Mouse (Mus musculus): ENCODE data around the gene Abi3bp. TPM values are rescaled to one million over a fixed set of nuclear protein-coding genes. Genes with fewer than 3 reads are reported as not detected.

Gene Abi3bp
- polyA plus RNA-seq, 1 experiment = 0.79 TPM

DNA sequence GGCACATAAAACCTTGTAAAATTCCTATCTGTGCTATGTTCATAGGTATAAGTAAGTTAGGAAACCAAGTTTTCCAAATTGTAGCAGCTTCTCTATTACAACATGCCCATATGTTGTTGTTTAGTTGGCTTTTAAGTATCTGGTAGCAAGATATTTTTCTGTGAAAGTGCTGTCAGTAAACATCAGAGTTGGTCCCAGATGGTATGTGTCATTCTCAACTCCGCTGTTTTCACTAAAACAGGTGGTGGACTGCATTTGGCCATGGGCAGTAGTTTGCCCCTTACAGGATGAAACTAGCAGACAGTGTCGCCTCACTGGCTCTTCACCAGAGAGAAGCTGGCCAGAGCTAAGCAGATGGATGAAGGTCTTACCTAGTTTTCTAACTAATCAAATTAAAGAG lies 26.3 kb downstream of the Abi3bp start:
- TF ChIP-seq POLR2A (IDR thresholded peaks at IDR 0.05; ENCODE audit: control insufficient read depth, low read depth, low read length) (no peak), CTCF (IDR thresholded peaks at IDR 0.05; ENCODE audit: control insufficient read depth, insufficient read depth, insufficient replicate concordance, low read depth, low read length) (no peak)
- H3K4me1 ChIP-seq (ENCODE audit: control insufficient read depth, insufficient read depth, low read length) = no peaks in the 10 kb centered on the region
- no peaks in the 10 kb centered on the region for H3K36me3 ChIP-seq (ENCODE audit: control insufficient read depth, insufficient read depth, low read length)
- H3K27me3 ChIP-seq (ENCODE audit: control insufficient read depth, insufficient read depth, low read length) = no peaks in the 10 kb centered on the region
- H3K27ac ChIP-seq (ENCODE audit: control insufficient read depth, insufficient read depth, low read depth, low read length) = no peak overlapping the region
- no peak overlapping the region for H3K4me3 ChIP-seq (ENCODE audit: control insufficient read depth, low read depth, low read length)

DNA sequence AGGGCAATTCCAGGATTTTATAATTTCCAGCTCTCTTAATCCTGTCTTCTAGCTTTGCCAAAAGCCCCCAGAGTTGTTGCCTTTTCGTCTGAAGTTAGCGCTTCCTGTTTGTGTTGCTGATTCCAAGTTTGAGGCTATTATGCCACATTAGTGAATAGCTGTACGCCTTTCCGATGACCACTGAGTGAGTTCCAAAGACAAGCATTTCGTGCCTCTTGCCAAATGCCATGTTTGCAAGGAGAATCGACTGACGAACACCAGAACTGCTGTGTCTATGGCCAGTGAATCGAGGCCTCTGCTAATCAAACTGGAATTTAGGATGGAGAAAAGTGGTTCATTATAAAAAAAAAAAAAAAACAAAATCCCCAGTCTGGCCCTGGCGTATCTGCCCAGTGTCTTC lies 40.3 kb downstream of the Abi3bp start:
- TF ChIP-seq CTCF (IDR thresholded peaks at IDR 0.05; ENCODE audit: control insufficient read depth, insufficient read depth, insufficient replicate concordance, low read depth, low read length) (no peak), POLR2A (IDR thresholded peaks at IDR 0.05; ENCODE audit: control insufficient read depth, low read depth, low read length) (no peak)
- Histone ChIP-seq H3K27ac (ENCODE audit: control insufficient read depth, insufficient read depth, low read depth, low read length) (no peak overlapping the region), H3K27me3 (ENCODE audit: control insufficient read depth, insufficient read depth, low read length) (no peaks in the 10 kb centered on the region), H3K4me3 (ENCODE audit: control insufficient read depth, low read depth, low read length) (no peak overlapping the region), H3K36me3 (ENCODE audit: control insufficient read depth, insufficient read depth, low read length) (no peaks in the 10 kb centered on the region), H3K4me1 (ENCODE audit: control insufficient read depth, insufficient read depth, low read length) (no peaks in the 10 kb centered on the region)

DNA sequence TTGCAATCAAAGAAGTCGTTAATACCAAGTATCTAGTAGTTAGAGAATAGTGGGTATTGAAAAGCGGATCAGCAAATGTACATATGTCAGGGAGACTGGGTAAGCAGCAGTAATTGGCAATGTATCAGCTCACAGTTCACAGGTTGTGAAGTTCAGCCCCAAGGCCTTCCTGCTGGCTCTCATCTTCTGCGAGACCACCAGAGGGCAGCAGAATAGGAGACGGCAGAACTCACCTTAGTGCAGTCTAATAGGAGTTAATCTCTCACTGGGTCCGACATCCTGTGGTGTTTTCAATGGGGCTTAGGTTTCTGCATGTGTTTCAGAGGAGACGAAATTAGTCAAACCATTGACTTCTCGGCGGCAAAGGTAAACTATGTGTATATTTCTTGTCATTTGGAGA lies 46.7 kb downstream of the Abi3bp start:
- H3K27ac ChIP-seq (ENCODE audit: control insufficient read depth, insufficient read depth, low read depth, low read length) = no peak overlapping the region
- no peak for TF ChIP-seq POLR2A (IDR thresholded peaks at IDR 0.05; ENCODE audit: control insufficient read depth, low read depth, low read length)
- TF ChIP-seq CTCF (IDR thresholded peaks at IDR 0.05; ENCODE audit: control insufficient read depth, insufficient read depth, insufficient replicate concordance, low read depth, low read length) = peak; percentile 16; the same call in 1 of the 2 replicates
- no peaks in the 10 kb centered on the region for H3K27me3 ChIP-seq (ENCODE audit: control insufficient read depth, insufficient read depth, low read length)
- H3K4me1 ChIP-seq (ENCODE audit: control insufficient read depth, insufficient read depth, low read length) = no peaks in the 10 kb centered on the region
- no peak overlapping the region; the same call in 1 of the 2 replicates for H3K4me3 ChIP-seq (ENCODE audit: control insufficient read depth, low read depth, low read length)
- no peaks in the 10 kb centered on the region for H3K36me3 ChIP-seq (ENCODE audit: control insufficient read depth, insufficient read depth, low read length)

DNA sequence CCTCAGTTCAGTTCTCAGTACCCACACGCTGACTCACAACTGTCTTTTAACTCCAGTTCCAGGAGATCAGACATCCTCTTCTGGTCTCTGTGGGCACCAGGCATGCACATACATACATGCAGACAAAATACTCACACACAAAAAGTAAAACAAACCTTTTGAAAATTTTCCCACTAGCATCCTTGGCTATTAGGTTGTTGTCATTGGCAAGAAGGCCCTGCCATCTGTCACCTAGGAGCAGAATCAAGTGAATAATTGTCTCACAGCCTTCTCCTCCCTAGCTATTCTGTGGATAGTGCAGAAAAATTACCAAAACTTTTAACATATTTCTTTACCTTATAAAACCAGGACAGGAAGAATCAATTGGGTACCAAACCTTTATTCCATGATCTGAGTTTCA lies 48.8 kb downstream of the Abi3bp start:
- Histone ChIP-seq H3K27me3 (ENCODE audit: control insufficient read depth, insufficient read depth, low read length) (no peaks in the 10 kb centered on the region), H3K36me3 (ENCODE audit: control insufficient read depth, insufficient read depth, low read length) (no peaks in the 10 kb centered on the region), H3K4me1 (ENCODE audit: control insufficient read depth, insufficient read depth, low read length) (no peaks in the 10 kb centered on the region), H3K4me3 (ENCODE audit: control insufficient read depth, low read depth, low read length) (no peak overlapping the region), H3K27ac (ENCODE audit: control insufficient read depth, insufficient read depth, low read depth, low read length) (no peak overlapping the region)
- no peak for TF ChIP-seq CTCF (IDR thresholded peaks at IDR 0.05; ENCODE audit: control insufficient read depth, insufficient read depth, insufficient replicate concordance, low read depth, low read length)
- no peak for TF ChIP-seq POLR2A (IDR thresholded peaks at IDR 0.05; ENCODE audit: control insufficient read depth, low read depth, low read length)

DNA sequence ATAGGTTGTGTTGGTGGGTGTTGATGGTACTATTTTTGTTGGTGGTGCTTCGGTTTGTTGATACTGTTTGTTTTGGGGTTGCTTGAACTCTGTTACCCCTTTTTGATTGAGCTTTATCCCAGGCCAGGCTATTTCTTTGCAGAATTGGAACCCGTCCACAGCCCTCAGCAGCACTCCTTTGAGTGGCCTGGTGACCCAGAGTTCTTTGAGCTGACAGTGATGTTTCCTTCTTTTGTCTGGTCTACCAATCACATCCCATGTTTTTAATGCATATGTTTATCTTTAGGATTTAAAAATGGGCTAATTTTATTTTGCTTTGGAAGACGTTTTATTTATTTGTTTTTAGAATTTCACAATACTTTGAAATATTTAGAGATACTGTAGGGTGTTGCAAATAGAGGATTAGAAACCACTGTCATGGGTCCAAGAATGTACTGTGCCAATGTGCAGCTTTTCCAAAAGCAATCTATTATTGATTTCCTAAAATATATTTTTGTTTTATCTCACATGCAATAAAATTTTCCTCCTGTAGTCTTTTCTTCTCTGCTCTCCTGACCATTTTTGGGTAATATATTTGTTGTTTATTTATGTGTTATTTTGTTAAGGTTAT lies 50.5 kb downstream of the Abi3bp start:
- Histone ChIP-seq H3K27ac (ENCODE audit: control insufficient read depth, insufficient read depth, low read depth, low read length) (no peak overlapping the region), H3K27me3 (ENCODE audit: control insufficient read depth, insufficient read depth, low read length) (no peaks in the 10 kb centered on the region), H3K4me3 (ENCODE audit: control insufficient read depth, low read depth, low read length) (no peak overlapping the region), H3K36me3 (ENCODE audit: control insufficient read depth, insufficient read depth, low read length) (no peaks in the 10 kb centered on the region), H3K4me1 (ENCODE audit: control insufficient read depth, insufficient read depth, low read length) (no peaks in the 10 kb centered on the region)
- no peak for TF ChIP-seq POLR2A (IDR thresholded peaks at IDR 0.05; ENCODE audit: control insufficient read depth, low read depth, low read length)
- TF ChIP-seq CTCF (IDR thresholded peaks at IDR 0.05; ENCODE audit: control insufficient read depth, insufficient read depth, insufficient replicate concordance, low read depth, low read length) = no peak

DNA sequence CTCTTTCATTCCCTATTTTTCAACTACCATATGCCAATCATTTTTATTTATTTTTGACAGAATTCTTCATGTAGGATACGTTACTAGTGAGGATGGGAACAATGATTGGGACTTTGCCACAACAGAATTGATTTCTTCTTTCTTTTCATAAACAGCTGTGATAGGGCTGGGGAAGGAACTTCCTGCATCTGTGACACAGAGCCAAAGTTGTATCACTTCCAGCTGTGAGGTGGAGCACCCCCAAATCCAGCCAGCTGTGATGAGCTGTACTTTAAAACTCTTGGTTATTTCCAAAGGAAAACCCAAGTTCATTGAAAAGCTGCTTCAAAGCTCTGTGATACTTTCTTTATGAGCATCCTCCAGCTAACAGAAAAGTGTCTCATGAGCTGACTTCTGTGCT lies 101.9 kb downstream of the Abi3bp start:
- Histone ChIP-seq H3K27me3 (ENCODE audit: control insufficient read depth, insufficient read depth, low read length) (no peaks in the 10 kb centered on the region), H3K27ac (ENCODE audit: control insufficient read depth, insufficient read depth, low read depth, low read length) (no peak overlapping the region), H3K4me3 (ENCODE audit: control insufficient read depth, low read depth, low read length) (no peak overlapping the region), H3K4me1 (ENCODE audit: control insufficient read depth, insufficient read depth, low read length) (no peaks in the 10 kb centered on the region), H3K36me3 (ENCODE audit: control insufficient read depth, insufficient read depth, low read length) (no peaks in the 10 kb centered on the region)
- TF ChIP-seq CTCF (IDR thresholded peaks at IDR 0.05; ENCODE audit: control insufficient read depth, insufficient read depth, insufficient replicate concordance, low read depth, low read length) (no peak), POLR2A (IDR thresholded peaks at IDR 0.05; ENCODE audit: control insufficient read depth, low read depth, low read length) (no peak)

DNA sequence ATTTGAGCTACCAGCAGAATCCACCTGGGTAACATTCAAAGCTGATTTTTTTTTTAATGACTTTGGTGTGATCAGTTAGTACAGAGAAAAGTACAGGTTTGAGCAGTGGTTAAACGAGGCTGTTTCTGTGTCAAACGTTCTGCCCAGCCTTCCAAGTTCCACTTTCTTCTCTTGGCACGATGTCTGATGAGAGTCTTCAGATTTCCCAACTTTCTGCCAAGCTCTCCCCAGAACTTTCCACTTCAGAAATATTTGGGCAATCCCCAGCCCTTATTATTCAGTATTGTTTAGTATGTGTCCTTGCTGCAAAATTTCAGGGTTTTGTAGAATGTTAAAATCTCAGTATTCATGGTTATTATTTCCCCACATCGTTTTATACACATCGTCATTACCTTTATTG lies 115.9 kb downstream of the Abi3bp start:
- no peak for TF ChIP-seq POLR2A (IDR thresholded peaks at IDR 0.05; ENCODE audit: control insufficient read depth, low read depth, low read length)
- TF ChIP-seq CTCF (IDR thresholded peaks at IDR 0.05; ENCODE audit: control insufficient read depth, insufficient read depth, insufficient replicate concordance, low read depth, low read length) = no peak
- Histone ChIP-seq H3K4me3 (ENCODE audit: control insufficient read depth, low read depth, low read length) (no peak overlapping the region), H3K36me3 (ENCODE audit: control insufficient read depth, insufficient read depth, low read length) (no peaks in the 10 kb centered on the region), H3K27me3 (ENCODE audit: control insufficient read depth, insufficient read depth, low read length) (no peaks in the 10 kb centered on the region), H3K27ac (ENCODE audit: control insufficient read depth, insufficient read depth, low read depth, low read length) (no peak overlapping the region), H3K4me1 (ENCODE audit: control insufficient read depth, insufficient read depth, low read length) (no peaks in the 10 kb centered on the region; the same call in 1 of the 2 replicates)

All from testis, adult 2 months (tissue).